ENCODE assay signal across 8 mouse cellular contexts in the genomic region with DNA sequence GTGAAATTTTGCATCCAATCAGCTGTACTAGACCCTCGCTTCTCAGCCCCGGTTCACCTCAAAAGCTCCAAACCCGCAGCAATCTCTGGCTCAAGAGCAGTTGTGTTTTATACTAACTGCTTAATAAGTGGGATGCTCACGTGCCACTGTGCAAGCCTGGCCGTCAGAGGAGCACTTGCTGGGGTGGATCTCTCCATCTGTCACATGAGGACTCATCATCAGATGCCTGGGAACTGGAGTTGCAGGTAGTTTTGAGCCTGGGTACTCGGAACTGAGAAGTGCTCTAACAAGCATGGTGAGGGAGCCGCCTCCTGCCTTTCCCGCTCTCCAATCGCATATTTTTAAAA. TPM values are rescaled to one million over a fixed set of nuclear protein-coding genes. Genes with fewer than 3 reads are reported as not detected.
DNase-seq lines count a peak whose midpoint lies in the region; ATAC-seq and TF ChIP-seq lines count a peak whose summit lies in the region.

No protein-coding gene starts in this region.

- TF ChIP-seq CTCF in CH12.LX (conservative IDR thresholded peaks at IDR 0.05 in 1 of 2, IDR thresholded peaks at IDR 0.05 in 1 of 2; ENCODE audit: low read depth in 2 of 2, low read length in 2 of 2), result no peak

- peak overlapping the region; percentile 52 for H3K4me2 ChIP-seq in heart, embryonic 14.5 days (ENCODE audit: low read length)
- peak overlapping the region; percentile 51; the same call in 1 of the 2 replicates for H3K4me2 ChIP-seq in CH12.LX (ENCODE audit: insufficient read depth, low read depth, poor library complexity, severe bottlenecking)
- peak overlapping the region; percentile 44 for H3K4me2 ChIP-seq in limb, embryonic 13.5 days (replicated peaks)

- no peaks in the 10 kb centered on the region for H3K27me3 ChIP-seq in heart, embryonic 14.5 days (ENCODE audit: control insufficient read depth, insufficient read depth, low read length)
- H3K27me3 ChIP-seq in CH12.LX (replicated peaks), result no peaks in the 10 kb centered on the region
- no peaks in the 10 kb centered on the region for H3K27me3 ChIP-seq in erythroblast, embryonic 14.5 days (ENCODE audit: control insufficient read depth)
- no peaks in the 10 kb centered on the region for H3K27me3 ChIP-seq in limb, embryonic 13.5 days

- in situ Hi-C loops in CH12.LX (cut with MboI; ENCODE audit: low pct_ligation_motif_present, low pct_unique_long_range_greater_than_20kb, low sequenced_read_pairs), result loop anchor here (25.0 kb wide), 1 partner anchor 208 kb away; the partner anchor contains the start of gene Atrnl1

- WGBS in heart, embryonic 14.5 days, result 15% methylated on average over 9 of the region's 9 CpGs
- 11% methylated on average over 9 of the region's 9 CpGs for WGBS in limb, embryonic 13.5 days

- H3K4me1 ChIP-seq in heart, embryonic 14.5 days (ENCODE audit: control insufficient read depth in 2 of 2, insufficient read depth in 2 of 2, low read length in 2 of 2), result peaks cover 0 to 7% of the 10 kb centered on the region in 2 experiments; a peak in 1 of 4 replicates
- H3K4me1 ChIP-seq in CH12.LX (ENCODE audit: control insufficient read depth in 1 of 2, insufficient read depth in 2 of 2), result peaks cover 0 to 11% of the 10 kb centered on the region in 2 experiments; a peak in 3 of 4 replicates
- peaks cover 6% of the 10 kb centered on the region for H3K4me1 ChIP-seq in erythroblast, embryonic 14.5 days (ENCODE audit: control insufficient read depth)
- H3K4me1 ChIP-seq in limb, embryonic 13.5 days, result peaks cover 16% of the 10 kb centered on the region; the same call in 1 of the 2 replicates

- H3K36me3 ChIP-seq in heart, embryonic 14.5 days (ENCODE audit: control insufficient read depth, insufficient read depth, low read length), result no peaks in the 10 kb centered on the region
- peaks cover 0 to 2% of the 10 kb centered on the region in 2 experiments for H3K36me3 ChIP-seq in CH12.LX (replicated peaks in 1 of 2; ENCODE audit: control insufficient read depth in 1 of 2, insufficient read depth in 1 of 2, low read length in 1 of 2)
- H3K36me3 ChIP-seq in erythroblast, embryonic 14.5 days (ENCODE audit: control insufficient read depth), result no peaks in the 10 kb centered on the region
- no peaks in the 10 kb centered on the region for H3K36me3 ChIP-seq in limb, embryonic 13.5 days

- DNase-seq in heart, adult 18-20 months, result no peak
- DNase-seq in CH12.LX (ENCODE audit: extremely low read depth), result no peak
- DNase-seq in embryo, embryonic 9.5 days (ENCODE audit: extremely low spot score), result no peak
- no peak for DNase-seq in urinary bladder, postnatal 14 days (ENCODE audit: low spot score)
- DNase-seq in kidney, adult 18-20 months, result no peak

- no peak overlapping the region for H3K27ac ChIP-seq in heart, embryonic 14.5 days (replicated peaks in 1 of 2; ENCODE audit: control insufficient read depth in 1 of 2, insufficient read depth in 1 of 2, low read depth in 2 of 2, low read length in 2 of 2)
- no peak overlapping the region for H3K27ac ChIP-seq in CH12.LX (ENCODE audit: insufficient read depth, low read depth)
- no peak overlapping the region for H3K27ac ChIP-seq in limb, embryonic 13.5 days

- TF ChIP-seq EP300 in CH12.LX (IDR thresholded peaks at IDR 0.05; ENCODE audit: low read length), result no peak

- no peaks in the 10 kb centered on the region for H3K9me3 ChIP-seq in heart, embryonic 14.5 days (ENCODE audit: control insufficient read depth, low read length)
- no peaks in the 10 kb centered on the region for H3K9me3 ChIP-seq in CH12.LX (replicated peaks; ENCODE audit: low read length)
- no peaks in the 10 kb centered on the region for H3K9me3 ChIP-seq in erythroblast, embryonic 14.5 days (ENCODE audit: control insufficient read depth, low read length)
- no peaks in the 10 kb centered on the region for H3K9me3 ChIP-seq in limb, embryonic 13.5 days

- no peaks in the 10 kb centered on the region for H3K79me2 ChIP-seq in CH12.LX (replicated peaks; ENCODE audit: control insufficient read depth, extremely low read depth, insufficient read depth, poor library complexity, severe bottlenecking)

- TF ChIP-seq POLR2A in CH12.LX (IDR thresholded peaks at IDR 0.05; ENCODE audit: low read depth, low read length), result no peak

- no peak for ATAC-seq in heart, embryonic 14.5 days (ENCODE audit: insufficient number of reproducible peaks, insufficient read depth, low FRiP score, low read depth)
- ATAC-seq in limb, embryonic 13.5 days (ENCODE audit: low FRiP score, low read depth), result no peak

- no peak overlapping the region; the same call in 1 of the 2 replicates for H3K9ac ChIP-seq in heart, embryonic 14.5 days (ENCODE audit: low read length)
- H3K9ac ChIP-seq in CH12.LX (ENCODE audit: insufficient read depth, low read depth), result peak overlapping the region; percentile 43
- no peak overlapping the region for H3K9ac ChIP-seq in limb, embryonic 13.5 days

- no peak for TF ChIP-seq RAD21 in CH12.LX (IDR thresholded peaks at IDR 0.05; ENCODE audit: low read depth, low read length)

- dilution Hi-C loops in CH12.LX (cut with MboI; ENCODE audit: extremely low pct_ligation_motif_present, extremely low pct_unique_long_range_greater_than_20kb, low sequenced_read_pairs), result no loop called here

- no peak overlapping the region for H3K4me3 ChIP-seq in heart, embryonic 14.5 days (ENCODE audit: control insufficient read depth in 1 of 2, insufficient read depth in 1 of 2, low read depth in 1 of 2, low read length in 2 of 2)
- peak overlapping the region in 2 of 3 experiments; percentile 23 to 53 for H3K4me3 ChIP-seq in CH12.LX (replicated peaks in 1 of 3; ENCODE audit: low read depth in 2 of 3, low read length in 2 of 3, poor library complexity in 1 of 3)
- H3K4me3 ChIP-seq in erythroblast, embryonic 14.5 days (replicated peaks), result peak overlapping the region; percentile 28
- H3K4me3 ChIP-seq in limb, embryonic 13.5 days, result peak overlapping the region; percentile 2; the same call in 1 of the 2 replicates

TF ChIP-seq in CH12.LX, 34 proteins besides CTCF, POLR2A, EP300 and RAD21:
- TF ChIP-seq MXI1 (IDR thresholded peaks at IDR 0.05; ENCODE audit: low read depth, low read length) (0 out of 2 replicates have a peak, but pooled peaks have one; percentile 43), PAX5 (IDR thresholded peaks at IDR 0.05; ENCODE audit: low read length) (no peak), TCF12 (IDR thresholded peaks at IDR 0.05; ENCODE audit: low read depth, low read length) (peak; percentile 52; the same call in 1 of the 2 replicates), SIN3A (IDR thresholded peaks at IDR 0.05; ENCODE audit: low read length) (0 out of 2 replicates have a peak, but pooled peaks have one; percentile 15), MYC (IDR thresholded peaks at IDR 0.05; ENCODE audit: low read depth, low read length) (no peak), MAFK (IDR thresholded peaks at IDR 0.05; ENCODE audit: insufficient replicate concordance, low read length) (no peak), ETS1 (conservative IDR thresholded peaks at IDR 0.05; ENCODE audit: low read depth, low read length) (no peak), ZC3H11A (IDR thresholded peaks at IDR 0.05; ENCODE audit: low read depth, low read length) (no peak), BHLHE40 (IDR thresholded peaks at IDR 0.05; ENCODE audit: low read depth, low read length) (peak; percentile 82), GABPA (IDR thresholded peaks at IDR 0.05; ENCODE audit: insufficient replicate concordance, low read depth, low read length) (no peak), NRF1 (IDR thresholded peaks at IDR 0.05; ENCODE audit: low read depth, low read length) (no peak), ZMIZ1 (IDR thresholded peaks at IDR 0.05; ENCODE audit: low read depth, low read length) (no peak), CHD2 (IDR thresholded peaks at IDR 0.05; ENCODE audit: low read length) (no peak), MAX (IDR thresholded peaks at IDR 0.05; ENCODE audit: low read length) (no peak), MEF2A (IDR thresholded peaks at IDR 0.05; ENCODE audit: borderline replicate concordance, low read depth, low read length) (no peak)

RNA-seq across cellular contexts. Expression of gene Fam160b1, which starts 44.0 kb away (rescaled TPM):
- 13.4 and 15.1 TPM in 2 replicates for polyA plus RNA-seq in heart, embryonic 14.5 days (2014; fragmentation: Nextera tagmentation; extraction: Ambion mirVana)
- total RNA-seq in heart, adult 18-20 months (2021), result 10 to 100 TPM; 10.5 to 11.1 TPM
- total RNA-seq in CH12.LX (2012; rRNA removed), result 4.1 and 4.4 TPM in 2 replicates
- 4.8 and 4.9 TPM in 2 replicates for total RNA-seq in CH12.LX (2014; rRNA removed)
- 6.5 and 7.7 TPM in 2 replicates for polyA plus RNA-seq in CH12.LX (2012; ENCODE audit: insufficient read length, low read depth)
- 0.17 and 0.19 TPM in 2 replicates for polyA plus RNA-seq in erythroblast, embryonic 14.5 days (2012)
- 15.8 and 16.2 TPM in 2 replicates for polyA plus RNA-seq in limb, embryonic 13.5 days (2015; fragmentation: Nextera tagmentation; extraction: Ambion mirVana)

RNA-seq across cellular contexts. Expression of gene Trub1, which starts 48.2 kb away (rescaled TPM):
- polyA plus RNA-seq in heart, embryonic 14.5 days (2014; fragmentation: Nextera tagmentation; extraction: Ambion mirVana), result 10.3 and 12.0 TPM in 2 replicates
- total RNA-seq in heart, adult 18-20 months (2021), result 1 to 10 TPM; 3.9 to 5.9 TPM
- 35.0 and 36.4 TPM in 2 replicates for total RNA-seq in CH12.LX (2012; rRNA removed)
- total RNA-seq in CH12.LX (2014; rRNA removed), result 40.0 and 41.4 TPM in 2 replicates
- 36.2 and 47.1 TPM in 2 replicates for polyA plus RNA-seq in CH12.LX (2012; ENCODE audit: insufficient read length, low read depth)
- polyA plus RNA-seq in erythroblast, embryonic 14.5 days (2012), result 0.04 and 0.14 TPM in 2 replicates
- 28.5 and 29.3 TPM in 2 replicates for polyA plus RNA-seq in limb, embryonic 13.5 days (2015; fragmentation: Nextera tagmentation; extraction: Ambion mirVana)

Comparison
In these comparisons a context has a peak if more than half of its experiments do, and no peak if none do; other contexts are left out.
1. H3K4me3 ChIP-seq: peak in CH12.LX (2 of 3), erythroblast, embryonic 14.5 days (single experiment) and limb, embryonic 13.5 days (single experiment); none in heart, embryonic 14.5 days (0 of 2).
2. Peak in every context shown above with its lines, with median percentiles within 50 percentile points of each other: H3K4me2 ChIP-seq.